Mouse (Mus musculus): ENCODE measurements at regions not wholly inside any gene's neighbourhood (a gene's known extent, or its start where the extent isn't known, plus 50 kb on each side); places are given as distances from the start of the nearest gene placed in this dataset.

DNA sequence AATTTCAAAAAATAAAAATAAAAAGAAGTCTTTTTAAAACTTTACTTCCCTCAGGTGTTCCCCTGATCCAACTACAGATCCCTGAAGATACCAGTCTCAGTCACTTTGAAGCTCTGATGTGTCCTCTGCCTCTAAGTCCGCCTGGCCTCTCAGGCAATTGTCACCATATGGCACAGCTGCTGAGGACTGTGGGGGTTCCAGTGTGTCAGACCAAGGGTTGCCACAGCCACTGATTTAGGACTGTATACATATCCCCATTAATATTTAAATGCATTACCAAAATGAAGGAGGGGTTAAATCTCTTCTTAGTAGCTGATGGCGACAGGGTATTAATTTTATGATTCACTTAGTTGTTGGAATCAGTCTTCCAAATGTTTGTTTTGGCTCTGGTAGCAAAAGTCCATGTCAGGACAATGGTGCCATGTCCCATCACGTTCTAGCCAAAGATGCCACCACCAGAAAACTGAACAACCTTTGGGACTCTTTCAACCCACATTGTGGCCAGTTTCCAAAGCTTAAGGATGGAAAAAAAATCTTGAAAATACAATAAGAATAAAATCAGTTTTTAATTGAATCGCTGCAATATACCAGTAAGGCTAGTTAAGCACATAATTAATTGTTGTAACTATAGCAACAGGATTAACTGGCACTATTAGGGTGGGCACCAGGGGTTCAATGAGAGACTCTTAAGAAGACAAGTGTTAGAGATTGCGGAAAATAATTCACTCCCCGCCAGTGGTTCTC is 62.5 kb downstream of the Arrdc4 start:
- no peak for DNase-seq (ENCODE audit: low read depth)

DNA sequence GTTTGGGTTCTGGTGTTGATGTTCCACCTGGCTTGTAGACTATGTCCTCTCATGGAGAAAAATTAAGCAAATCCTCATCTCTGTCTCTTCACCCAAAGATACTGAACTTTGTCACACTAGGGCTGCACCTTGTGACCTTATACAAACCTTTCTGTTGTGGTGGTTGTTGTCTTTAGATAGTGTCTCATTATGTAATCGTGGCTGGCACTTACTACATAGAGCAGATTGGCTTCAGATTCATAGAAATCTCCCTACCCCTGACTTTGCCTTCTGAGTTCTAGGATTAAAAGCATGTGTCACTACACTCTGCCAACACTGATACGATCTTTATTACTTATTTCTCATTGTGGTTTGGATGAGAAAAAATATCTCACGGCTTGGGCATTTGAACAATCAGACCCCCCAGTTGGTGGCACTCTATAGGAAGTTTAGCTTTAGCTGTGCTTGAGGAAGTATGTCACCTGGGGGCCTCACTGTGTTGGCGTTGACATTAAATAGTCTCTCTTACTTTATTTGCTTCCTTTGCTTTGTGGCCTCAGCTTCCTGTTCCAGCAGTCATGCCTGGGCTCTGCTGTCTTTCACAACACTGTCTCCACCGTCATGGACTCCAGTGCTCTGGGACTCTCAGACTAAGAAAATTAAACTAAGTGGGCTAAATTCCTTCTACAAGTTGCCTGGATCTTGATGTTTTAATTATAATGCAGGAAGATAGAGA is 66.0 kb downstream of the Arrdc4 start:
- DNase-seq (ENCODE audit: low read depth) = no peak

DNA sequence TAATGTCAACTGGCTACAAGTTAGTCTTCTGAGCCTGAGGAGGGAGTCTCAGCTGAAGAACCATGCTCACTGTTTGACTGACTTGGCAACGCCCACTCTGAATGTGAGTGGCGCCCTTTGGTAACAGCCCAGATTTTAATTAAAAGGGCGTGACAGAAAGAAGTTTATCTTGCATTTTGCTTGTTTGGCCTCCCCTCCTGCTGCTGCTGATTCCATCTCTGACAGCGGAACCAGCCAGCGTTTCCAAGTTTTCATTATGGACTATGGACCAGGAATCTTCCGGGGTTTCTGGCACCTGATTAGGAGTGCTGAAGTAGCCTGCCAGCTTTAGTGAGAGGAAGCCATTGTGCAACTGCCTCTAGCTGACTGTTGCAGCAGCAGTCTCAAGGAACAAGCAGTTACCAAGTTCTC is 66.7 kb downstream of the Arrdc4 start:
- DNase-seq (ENCODE audit: low read depth) = peak; percentile 49

DNA sequence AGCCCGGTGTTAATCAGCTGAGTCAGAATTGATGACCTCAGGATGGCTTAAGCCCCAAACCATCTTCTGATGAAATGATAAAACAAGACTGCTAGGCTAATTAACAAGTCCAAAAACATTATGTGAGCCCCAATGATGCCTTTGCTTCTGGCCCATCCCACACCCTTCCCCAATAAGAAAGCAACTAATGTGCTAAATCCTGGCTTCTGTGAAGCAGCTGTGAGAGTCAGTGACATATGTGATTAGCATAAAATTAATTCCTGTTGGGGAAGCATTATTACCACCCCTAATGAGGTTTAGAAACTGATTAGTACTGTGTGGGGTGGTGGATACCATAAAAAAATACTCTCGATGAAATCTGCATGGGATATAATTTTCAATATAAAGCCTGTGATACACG is 69.3 kb downstream of the Arrdc4 start:
- DNase-seq (ENCODE audit: low read depth) = no peak

DNA sequence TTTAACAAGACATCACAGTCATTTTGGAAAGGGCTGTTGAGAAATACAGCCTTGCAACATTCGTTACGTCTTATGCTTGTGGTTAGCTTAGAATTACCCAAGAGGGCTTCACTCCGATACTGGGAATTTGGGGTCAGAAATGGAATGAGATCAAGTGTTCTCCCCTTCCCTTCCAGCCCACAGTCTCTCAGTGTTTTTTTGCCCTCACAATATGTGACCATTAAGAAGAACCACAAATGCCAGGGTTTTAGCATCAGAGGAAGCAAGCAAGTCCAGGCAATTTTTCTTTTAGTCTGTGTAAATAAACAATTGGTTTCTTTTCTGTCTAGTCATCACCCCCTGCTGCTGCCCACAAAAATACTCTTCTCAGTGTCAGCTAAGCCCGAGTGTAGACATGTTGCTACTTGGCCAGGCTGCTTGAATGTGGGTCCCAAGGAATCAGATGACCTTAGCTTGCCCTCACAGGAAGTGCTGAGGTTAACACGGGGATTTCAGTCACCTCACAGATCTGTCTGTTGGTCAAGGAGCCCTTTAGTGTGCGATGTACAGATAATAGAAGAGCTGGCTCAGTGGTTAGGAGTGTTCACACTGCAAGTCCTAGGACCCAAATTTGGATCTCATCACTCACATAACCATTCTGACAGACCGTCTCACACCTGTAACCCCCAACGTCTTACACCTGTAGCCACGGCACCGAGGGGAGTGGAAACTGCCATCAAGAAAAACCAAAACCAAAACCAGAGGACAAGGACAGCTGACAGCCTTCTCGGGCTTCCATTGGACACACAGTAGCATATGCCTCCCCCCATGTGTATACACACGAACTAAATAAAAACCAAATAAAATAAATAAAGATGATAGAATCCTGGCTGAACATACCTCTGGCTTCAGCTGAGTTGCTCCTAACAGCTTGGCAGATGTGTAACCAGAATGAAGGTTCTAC is 81.0 kb downstream of the Arrdc4 start:
- peak; percentile 86 for DNase-seq (ENCODE audit: low read depth)

DNA sequence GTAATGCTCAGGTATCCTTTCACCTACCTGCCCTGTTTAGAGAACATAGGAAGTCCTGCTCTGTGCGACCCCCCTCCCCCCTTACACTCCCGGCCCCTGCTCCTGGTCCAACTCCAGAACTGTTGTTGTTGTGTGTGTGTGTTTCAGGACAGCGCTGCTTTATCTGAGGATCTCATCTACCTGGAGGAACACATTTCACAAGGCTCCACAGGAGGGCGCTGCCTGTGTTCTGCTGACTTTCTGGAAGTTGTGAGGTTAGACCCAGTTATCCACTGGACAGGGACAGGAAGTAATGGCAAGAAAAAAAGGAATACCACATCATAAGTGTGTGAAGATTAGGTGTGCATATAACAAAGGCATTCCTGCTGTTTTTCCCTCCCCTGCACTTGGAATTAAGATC is 81.8 kb downstream of the Arrdc4 start:
- DNase-seq (ENCODE audit: low read depth) = no peak

DNA sequence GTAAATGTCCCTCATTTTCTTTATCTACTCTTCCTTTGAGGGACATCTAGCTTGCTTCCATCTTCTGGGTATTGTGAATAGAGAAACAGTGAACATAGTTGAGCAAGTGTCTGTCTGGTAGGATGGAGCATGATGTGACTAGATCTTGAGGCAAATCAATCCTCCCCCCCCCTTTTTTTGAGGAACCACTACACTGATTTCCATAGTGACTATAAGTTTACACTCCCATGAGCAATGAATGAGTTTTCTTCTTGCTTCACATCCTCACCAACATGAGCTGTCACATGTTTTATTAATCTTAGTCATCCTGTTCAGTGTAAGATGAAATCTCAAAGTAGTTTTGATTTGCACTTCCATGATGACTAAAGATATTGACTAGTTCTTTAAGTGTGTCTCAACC is 92.7 kb downstream of the Arrdc4 start:
- no peak for DNase-seq (ENCODE audit: low read depth)

DNA sequence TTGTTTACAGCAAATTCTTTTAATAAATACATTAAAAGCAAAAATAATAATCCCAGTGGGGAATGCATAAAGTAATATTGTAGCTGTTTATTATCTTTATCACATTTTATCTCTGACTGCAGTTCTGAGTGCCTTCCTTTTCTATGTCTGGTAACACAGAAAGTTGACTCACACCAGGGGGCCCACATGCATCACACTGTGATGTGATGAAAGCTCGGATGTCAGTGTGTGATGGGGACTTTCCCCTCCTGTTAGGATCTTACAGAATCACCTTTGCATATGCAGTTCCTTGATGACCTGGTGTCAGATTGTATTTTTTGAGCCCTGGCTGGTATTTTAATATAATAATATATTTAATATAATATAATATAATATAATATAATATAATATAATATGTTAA is 95.5 kb downstream of the Arrdc4 start:
- DNase-seq (ENCODE audit: low read depth) = no peak

DNA sequence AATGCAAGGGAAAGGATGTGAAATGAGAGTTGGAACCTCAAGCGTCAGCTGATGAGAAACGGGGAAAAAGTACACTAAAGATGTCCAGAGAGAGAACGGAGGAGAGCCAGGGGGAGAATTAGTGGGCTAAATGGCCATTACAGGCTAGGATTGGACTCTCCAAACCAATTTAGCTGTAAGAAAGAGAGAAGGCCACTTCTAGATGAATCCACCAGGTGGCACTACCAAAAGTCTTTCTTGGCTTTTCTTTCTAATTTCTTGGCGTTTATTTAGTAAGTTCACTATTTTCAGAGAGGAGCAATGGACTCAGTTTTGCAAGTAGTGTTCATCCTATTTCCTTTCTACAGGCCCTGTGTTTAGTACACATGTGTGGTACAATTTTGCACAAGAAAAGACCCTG is 97.6 kb downstream of the Arrdc4 start:
- peak; percentile 26 for DNase-seq (ENCODE audit: low read depth)

DNA sequence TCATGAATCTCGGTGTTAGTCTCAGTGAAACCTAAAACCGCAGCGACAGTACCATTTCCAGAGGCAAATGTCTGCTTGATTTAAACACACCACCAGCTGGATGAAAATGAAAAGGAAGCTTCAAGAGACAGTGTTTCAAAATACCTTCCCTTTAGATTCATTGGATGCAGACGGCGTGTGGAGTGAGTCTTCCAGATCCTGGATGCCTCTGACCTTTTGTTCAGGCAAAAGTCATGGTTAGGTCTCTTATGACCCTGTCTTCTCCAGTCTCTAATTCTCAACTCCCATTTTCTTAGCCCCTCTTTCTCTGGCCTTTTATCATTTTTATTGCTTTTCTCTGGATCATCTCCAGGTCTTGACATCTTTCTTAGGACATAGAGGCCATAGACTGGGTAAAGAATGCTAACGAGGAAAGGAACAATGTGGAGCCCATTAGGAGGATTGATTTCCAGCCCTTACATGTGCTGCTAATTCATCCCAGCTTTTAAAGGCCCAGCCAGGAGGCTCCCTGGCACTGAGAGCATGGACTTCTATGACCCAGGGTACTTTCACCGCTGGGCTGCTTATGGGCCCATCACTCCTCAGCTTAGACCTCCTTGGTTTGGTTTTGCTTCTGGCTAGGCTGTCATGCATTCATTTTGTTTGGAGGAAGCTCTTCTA is 111.4 kb downstream of the Arrdc4 start:
- no peak for DNase-seq (ENCODE audit: low read depth)

DNA sequence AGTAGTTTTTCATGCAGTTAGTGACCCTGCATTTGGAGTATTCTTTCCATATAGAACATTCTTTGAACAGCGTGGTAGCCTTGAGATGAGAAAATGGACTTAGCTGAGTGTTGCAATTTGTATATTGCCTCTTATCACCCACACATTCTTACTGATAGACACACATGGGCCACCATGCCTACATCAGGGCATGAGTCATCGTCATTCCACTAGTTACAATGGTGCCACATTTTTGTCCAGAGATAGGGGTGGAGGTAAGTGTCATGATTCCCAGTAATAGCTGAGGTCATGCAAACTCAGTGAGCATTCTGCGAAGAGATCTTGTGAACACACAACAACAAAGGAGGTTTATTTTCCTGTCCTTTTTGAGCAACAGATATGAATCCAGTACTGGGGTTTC is 128.0 kb downstream of the Arrdc4 start:
- no peak for DNase-seq (ENCODE audit: low read depth)

DNA sequence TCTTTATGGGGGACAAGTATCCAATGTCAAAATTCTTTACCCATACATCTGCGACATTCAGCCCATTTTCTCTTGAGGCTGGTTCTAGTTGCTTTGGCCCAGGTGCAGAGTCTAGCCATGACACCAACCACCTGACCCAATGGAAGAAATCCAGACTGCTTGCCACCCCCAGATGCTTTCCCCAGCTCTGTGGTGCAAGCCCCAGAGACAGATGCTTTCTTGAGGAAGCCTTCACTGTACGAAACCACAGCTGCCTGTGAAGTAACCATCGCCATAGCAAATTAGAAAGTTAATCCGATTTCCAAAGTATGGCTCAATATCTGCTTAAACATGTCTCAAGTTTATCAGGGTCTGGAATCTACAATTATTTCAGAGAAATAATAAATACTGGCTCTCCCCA is 138.5 kb downstream of the Arrdc4 start:
- DNase-seq (ENCODE audit: low read depth) = no peak

DNA sequence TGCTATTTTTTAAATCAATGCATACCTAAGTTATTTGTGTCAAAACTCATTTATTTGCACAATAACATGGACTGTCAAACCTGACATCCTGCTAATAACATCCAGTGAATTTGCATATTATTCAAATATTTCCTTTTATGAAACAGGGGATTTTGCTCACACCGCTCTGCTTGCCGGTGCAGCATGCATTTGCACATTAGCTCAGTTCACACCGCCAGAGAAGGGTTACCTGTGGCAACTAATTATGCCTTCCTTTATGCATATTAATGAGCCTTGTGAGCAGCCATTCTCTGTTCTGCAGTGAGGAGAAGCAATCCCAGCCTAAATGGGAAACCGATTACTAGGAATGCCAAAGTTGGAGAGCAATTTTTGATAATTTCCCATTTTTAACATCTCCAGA is 141.9 kb downstream of the Arrdc4 start:
- no peak for DNase-seq (ENCODE audit: low read depth)

DNA sequence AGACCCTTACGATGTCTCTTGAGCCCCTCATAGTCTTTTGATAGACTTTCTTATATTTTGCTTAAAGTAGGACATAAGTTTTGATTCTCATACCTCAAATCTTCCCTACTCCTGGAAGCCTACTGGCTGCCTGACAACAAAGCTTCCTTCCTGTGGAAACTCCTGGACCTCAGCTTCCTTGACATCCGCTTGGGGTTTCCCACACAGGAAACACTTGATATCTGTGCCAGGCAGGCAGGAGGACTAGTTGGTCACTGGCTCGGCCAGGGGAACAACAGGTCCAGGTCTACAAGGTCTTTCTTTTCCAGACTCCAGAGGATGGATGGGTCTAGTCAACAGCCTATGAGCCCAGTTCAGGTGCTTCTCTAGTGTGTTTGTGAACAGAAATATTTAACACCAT is 142.8 kb downstream of the Arrdc4 start:
- no peak for DNase-seq (ENCODE audit: low read depth)

DNA sequence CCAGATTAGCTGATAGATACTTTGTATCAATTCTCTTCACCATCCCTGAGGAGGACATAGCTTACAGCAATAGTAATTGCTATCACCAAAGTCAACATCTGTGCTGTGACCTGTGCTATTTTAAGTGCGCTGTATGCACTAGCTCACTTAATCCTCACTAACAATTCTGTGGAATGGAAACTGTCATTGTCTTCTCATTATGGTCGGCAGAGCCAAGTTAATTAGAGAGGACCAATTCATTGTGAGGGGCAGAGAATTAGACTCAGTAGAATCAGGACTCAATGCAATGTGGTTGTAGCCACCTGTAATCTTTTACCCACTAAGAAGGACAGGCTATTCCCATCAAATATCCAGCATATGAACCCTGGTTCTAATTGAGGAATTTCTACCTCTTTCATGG is 145.3 kb downstream of the Arrdc4 start:
- DNase-seq (ENCODE audit: low read depth) = no peak

DNA sequence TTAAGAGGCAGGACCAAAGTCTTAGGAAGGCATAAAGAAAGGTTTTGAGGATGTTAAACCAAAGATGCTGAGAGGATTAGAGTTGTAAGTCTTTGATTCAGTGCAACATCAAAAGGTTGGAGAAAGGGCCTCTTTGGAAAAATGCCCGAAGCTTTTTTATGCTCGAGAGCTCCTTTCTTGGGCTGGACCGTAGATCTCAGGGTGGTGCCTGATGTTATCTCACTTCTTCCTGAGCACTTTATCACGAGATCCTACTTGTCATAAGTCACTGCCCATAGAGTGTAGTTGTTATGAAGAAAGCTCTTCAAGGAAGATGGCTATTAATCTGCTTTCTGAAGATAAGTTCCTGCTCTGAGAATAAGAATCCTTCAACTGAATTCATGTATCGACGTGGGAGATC is 147.0 kb downstream of the Arrdc4 start:
- DNase-seq (ENCODE audit: low read depth) = no peak

DNA sequence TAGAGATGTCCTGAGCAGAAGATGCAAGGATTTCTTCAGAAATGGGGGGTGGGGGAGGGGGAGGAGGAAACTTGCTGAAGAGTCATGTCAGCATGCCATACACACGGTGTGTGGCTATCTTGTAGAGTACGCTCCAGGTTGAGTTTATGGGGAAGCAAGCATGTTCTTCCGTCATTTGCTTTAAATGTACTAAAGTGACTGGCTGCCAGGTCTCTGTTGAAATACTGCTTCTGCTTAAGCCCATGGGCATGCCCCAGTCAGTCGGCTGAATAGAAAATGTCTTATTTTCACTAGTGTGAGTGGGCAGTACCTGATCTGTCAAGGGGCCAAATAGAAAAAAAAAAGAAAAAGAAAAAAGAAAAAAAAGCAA is 155.0 kb downstream of the Arrdc4 start:
- no peak for DNase-seq (ENCODE audit: low read depth)

DNA sequence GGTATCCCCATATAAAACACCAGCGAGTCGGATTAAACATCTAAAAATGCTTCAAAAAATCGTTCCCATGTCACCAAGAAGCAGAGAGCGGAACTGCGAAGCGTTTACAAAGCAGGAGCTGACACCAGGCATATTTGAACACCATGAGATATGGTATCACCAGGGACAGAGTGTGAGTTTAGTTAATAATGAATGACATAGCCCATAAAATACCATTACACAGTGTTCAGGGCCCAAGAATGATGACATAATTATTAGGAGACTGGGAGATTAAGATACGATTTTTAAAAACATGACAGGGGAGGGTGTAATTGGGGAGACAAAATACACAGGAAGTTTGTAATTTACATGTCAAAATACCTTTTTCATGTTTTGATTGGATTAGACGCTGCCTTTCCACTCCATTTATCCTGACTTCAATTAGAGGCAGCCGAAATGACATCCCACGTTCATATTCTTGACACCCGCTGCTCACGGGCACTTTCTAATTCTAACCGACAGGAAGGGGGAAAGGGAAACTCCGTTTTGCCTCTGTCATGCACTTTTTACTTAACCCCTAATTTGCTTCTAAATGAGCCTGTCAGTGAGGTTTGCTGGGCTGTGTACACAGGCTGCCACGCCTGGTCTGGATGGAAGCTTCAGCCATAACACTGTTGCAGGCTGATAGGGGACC is 155.6 kb downstream of the Arrdc4 start:
- DNase-seq (ENCODE audit: low read depth) = no peak

DNA sequence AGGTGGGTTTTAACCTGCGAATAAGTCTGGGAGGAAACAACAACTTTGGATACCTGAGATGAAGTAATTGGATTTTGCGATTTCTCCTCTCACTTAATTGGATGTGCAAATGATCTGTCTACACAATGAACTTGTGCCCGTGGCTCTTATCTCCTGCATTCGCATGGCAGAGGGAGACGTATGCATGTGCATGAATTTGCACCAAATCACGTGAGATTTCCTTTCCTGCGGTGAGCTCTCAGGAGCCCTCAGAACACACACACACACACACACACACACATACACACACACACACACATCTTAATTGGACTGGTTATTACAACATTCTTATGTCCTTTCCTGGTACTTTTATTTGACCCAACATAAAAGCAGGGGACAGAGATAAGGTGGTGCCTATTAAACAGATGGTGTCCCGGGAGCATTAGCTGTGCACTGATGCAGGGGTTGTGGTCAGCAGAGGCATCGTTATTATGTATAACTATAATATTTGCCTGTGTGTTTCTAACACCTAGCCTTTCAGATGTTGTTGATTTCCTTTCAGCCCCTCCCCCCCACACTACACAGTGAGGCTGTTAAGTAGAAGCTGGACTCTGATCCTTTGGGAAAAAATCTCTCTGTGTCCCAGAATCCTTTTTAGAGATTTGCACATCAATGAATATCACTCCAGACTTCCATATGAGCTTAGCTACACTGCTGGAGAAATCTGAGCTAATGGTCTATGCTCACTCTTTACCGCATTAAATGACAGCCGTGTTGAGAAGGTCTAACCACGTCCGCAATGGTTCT is 166.3 kb downstream of the Arrdc4 start:
- DNase-seq (ENCODE audit: low read depth) = no peak

DNA sequence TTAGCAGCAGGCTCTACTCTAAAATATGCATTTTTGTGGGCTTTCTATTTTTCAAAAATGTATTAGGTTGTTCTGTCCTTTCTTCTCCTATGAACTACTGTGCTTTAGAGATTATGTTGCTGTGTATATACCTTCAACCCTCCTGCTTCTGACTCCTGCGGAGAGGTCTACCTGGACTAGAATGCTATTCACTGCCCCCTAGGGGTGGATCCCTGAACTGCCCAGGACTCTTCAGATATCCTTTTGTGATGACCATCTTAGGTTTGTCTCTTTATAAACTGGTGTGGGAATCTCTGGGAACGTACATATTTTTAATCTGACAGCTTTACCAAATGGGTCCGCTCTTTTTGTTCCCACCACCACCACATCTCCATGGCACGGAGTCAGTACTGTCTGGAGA is 168.4 kb downstream of the Arrdc4 start:
- DNase-seq (ENCODE audit: low read depth) = no peak

DNA sequence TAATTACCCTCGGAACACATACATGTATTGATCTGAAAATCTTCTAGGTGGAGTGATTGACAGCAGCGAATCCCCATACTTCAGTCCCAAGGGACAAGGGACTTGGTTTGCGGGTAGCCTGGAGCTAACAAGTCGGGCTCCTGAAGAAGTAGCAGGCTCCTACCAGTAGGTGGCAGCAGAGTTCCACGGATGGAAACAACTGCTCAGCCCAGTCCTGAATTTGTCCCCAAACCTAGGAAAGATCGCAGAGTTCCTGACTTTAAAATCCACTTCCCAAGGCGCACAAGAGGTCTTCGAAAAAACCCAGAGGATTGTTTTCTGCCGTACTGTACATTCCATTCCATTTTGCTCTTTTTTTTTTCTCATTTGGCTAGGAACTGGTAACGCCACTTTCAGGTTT is 169.4 kb downstream of the Arrdc4 start:
- peak; percentile 52 for DNase-seq (ENCODE audit: low read depth)

All from fibroblast of lung, adult 2 months (primary cell).